Mouse (Mus musculus) embryonic fibroblast, embryonic 13.5 days (primary cell): ENCODE measurements around the gene Atf1. TPM values are rescaled to one million over a fixed set of nuclear protein-coding genes. Genes with fewer than 3 reads are reported as not detected.

Source experiments
- H3K27ac ChIP-seq: 2 replicates; pipeline ENCODE4 v1.5.1; 2012; ENCODE audit warnings: low read length, control low read depth, inconsistent platforms; ENCODE audit not compliant: insufficient read depth
- H3K4me1 ChIP-seq: 2 replicates; pipeline ENCODE4 v1.6.1; 2011; ENCODE audit warnings: low read length; ENCODE audit not compliant: control insufficient read depth, insufficient read depth
- H3K4me3 ChIP-seq: 2 replicates; pipeline ENCODE4 v1.5.1; 2011; ENCODE audit warnings: mild to moderate bottlenecking, control low read depth, low read length; ENCODE audit not compliant: insufficient read depth
- CTCF ChIP-seq: IDR thresholded peaks from 2 replicates; pipeline ENCODE4 v1.5.1; 2011; ENCODE audit warnings: mild to moderate bottlenecking, control low read depth, low read length, moderate library complexity, borderline replicate concordance; ENCODE audit not compliant: insufficient read depth
- POLR2A ChIP-seq: IDR thresholded peaks from 2 replicates; pipeline ENCODE4 v1.6.1; 2011; ENCODE audit warnings: low read depth, mild to moderate bottlenecking, control low read depth, low read length, moderate library complexity
- polyA plus RNA-seq: library from polyadenylated mRNA; stranded (reverse); fragments of >200 nt; gene quantifications from 2 replicates; pipeline ENCODE4 v1.2.4, GENCODE M21; 2011; ENCODE audit warnings: low read depth; ENCODE audit not compliant: missing spikeins, insufficient read length

Atf1 gene
- polyA plus RNA-seq, 1 experiment: 62.5 TPM

GRCm38 (mm10) chr15:100186882-100187672 is 40.5 kb upstream of the Atf1 start:
- Histone ChIP-seq H3K27ac (no peak overlapping the region), H3K4me3 (no peak overlapping the region), H3K4me1 (no peaks in the 10 kb centered on the region)
- TF ChIP-seq CTCF (no peak), POLR2A (no peak)

GRCm38 (mm10) chr15:100188542-100188941 is 39.1 kb upstream of the Atf1 start:
- Histone ChIP-seq H3K27ac (no peak overlapping the region), H3K4me3 (no peak overlapping the region), H3K4me1 (no peaks in the 10 kb centered on the region)
- TF ChIP-seq CTCF (no peak), POLR2A (no peak)

- no peak overlapping the region for H3K27ac ChIP-seq
- H3K4me1 ChIP-seq: no peaks in the 10 kb centered on the region
- TF ChIP-seq CTCF: no peak
- no peak for TF ChIP-seq POLR2A
- H3K4me3 ChIP-seq: no peak overlapping the region
These were observed 38.6 kb upstream of the Atf1 start for GRCm38 (mm10) chr15:100188962-100189404.

- Histone ChIP-seq H3K4me3 (no peak overlapping the region), H3K4me1 (no peaks in the 10 kb centered on the region), H3K27ac (no peak overlapping the region)
- no peak for TF ChIP-seq CTCF
- TF ChIP-seq POLR2A: no peak
These were observed 37.5 kb upstream of the Atf1 start for GRCm38 (mm10) chr15:100190083-100190482.

GRCm38 (mm10) chr15:100198983-100199745 is 28.5 kb upstream of the Atf1 start:
- Histone ChIP-seq H3K4me3 (no peak overlapping the region), H3K4me1 (no peaks in the 10 kb centered on the region), H3K27ac (no peak overlapping the region)
- TF ChIP-seq POLR2A: no peak
- no peak for TF ChIP-seq CTCF

- Histone ChIP-seq H3K4me3 (no peak overlapping the region), H3K27ac (no peak overlapping the region), H3K4me1 (no peaks in the 10 kb centered on the region)
- TF ChIP-seq CTCF: peak; percentile 6; the same call in 1 of the 2 replicates
- no peak for TF ChIP-seq POLR2A
These were observed 27.8 kb upstream of the Atf1 start for GRCm38 (mm10) chr15:100199790-100200189.

- Histone ChIP-seq H3K4me3 (no peak overlapping the region), H3K4me1 (no peaks in the 10 kb centered on the region), H3K27ac (no peak overlapping the region)
- TF ChIP-seq POLR2A (no peak), CTCF (no peak)
These were observed 25.8 kb upstream of the Atf1 start for GRCm38 (mm10) chr15:100201806-100202205.

GRCm38 (mm10) chr15:100202431-100203015 is 25.1 kb upstream of the Atf1 start:
- H3K4me3 ChIP-seq: no peak overlapping the region
- no peak overlapping the region for H3K27ac ChIP-seq
- no peaks in the 10 kb centered on the region for H3K4me1 ChIP-seq
- no peak for TF ChIP-seq CTCF
- no peak for TF ChIP-seq POLR2A

GRCm38 (mm10) chr15:100204574-100204973 is 23.0 kb upstream of the Atf1 start:
- TF ChIP-seq POLR2A: no peak
- TF ChIP-seq CTCF: no peak
- H3K27ac ChIP-seq: peak overlapping the region; percentile 28; the same call in 1 of the 2 replicates
- no peaks in the 10 kb centered on the region for H3K4me1 ChIP-seq
- H3K4me3 ChIP-seq: no peak overlapping the region

- no peak overlapping the region for H3K27ac ChIP-seq
- no peak overlapping the region for H3K4me3 ChIP-seq
- H3K4me1 ChIP-seq: no peaks in the 10 kb centered on the region
- TF ChIP-seq POLR2A: no peak
- TF ChIP-seq CTCF: no peak
These were observed 17.6 kb upstream of the Atf1 start for GRCm38 (mm10) chr15:100210013-100210412.
